8 mouse cellular contexts compared by ENCODE assay signal in genomic region chr15:84986171-84987019, GRCm38 (mm10). TPM values are rescaled to one million over a fixed set of nuclear protein-coding genes. Genes with fewer than 3 reads are reported as not detected.
DNase-seq lines count a peak whose midpoint lies in the region; ATAC-seq lines count a peak whose summit lies in the region.

No protein-coding gene starts in this region.

- peaks cover 9% of the 10 kb centered on the region for H3K4me1 ChIP-seq in liver, embryonic 11.5 days (replicated peaks; ENCODE audit: control insufficient read depth, insufficient read depth, low read length)
- peaks cover 30% of the 10 kb centered on the region for H3K4me1 ChIP-seq in embryonic facial prominence, embryonic 13.5 days
- peaks cover 5% of the 10 kb centered on the region; the same call in 1 of the 2 replicates for H3K4me1 ChIP-seq in limb, embryonic 11.5 days (ENCODE audit: control insufficient read depth, insufficient read depth, low read length)

- no peaks in the 10 kb centered on the region for H3K36me3 ChIP-seq in liver, embryonic 11.5 days (ENCODE audit: control insufficient read depth, insufficient read depth, low read length)
- no peaks in the 10 kb centered on the region for H3K36me3 ChIP-seq in embryonic facial prominence, embryonic 13.5 days
- H3K36me3 ChIP-seq in limb, embryonic 11.5 days (ENCODE audit: control insufficient read depth, insufficient read depth, low read length), result 0 out of 2 replicates have a peak, but pooled peaks cover 2% of the 10 kb centered on the region

- no peak overlapping the region for H3K9ac ChIP-seq in liver, embryonic 11.5 days (ENCODE audit: low read depth, low read length)
- H3K9ac ChIP-seq in embryonic facial prominence, embryonic 13.5 days, result peak overlapping the region; percentile 90
- H3K9ac ChIP-seq in limb, embryonic 11.5 days (ENCODE audit: low read length), result no peak overlapping the region

- no peak for DNase-seq in liver, embryonic 11.5 days (ENCODE audit: low spot score)
- DNase-seq in liver, result no peak
- DNase-seq in limb, embryonic 11.5 days (ENCODE audit: low spot score), result no peak
- no peak for DNase-seq in right cerebral cortex, postnatal 4 days
- no peak for DNase-seq in right cerebral cortex, postnatal 25 days
- DNase-seq in frontal cortex, postnatal 10 days (ENCODE audit: low spot score in 2 of 2), result no peak

- no peaks in the 10 kb centered on the region; the same call in 1 of the 2 replicates for H3K27me3 ChIP-seq in liver, embryonic 11.5 days (replicated peaks; ENCODE audit: control insufficient read depth, insufficient read depth, low read length)
- H3K27me3 ChIP-seq in embryonic facial prominence, embryonic 13.5 days, result 0 out of 2 replicates have a peak, but pooled peaks cover 2% of the 10 kb centered on the region
- no peaks in the 10 kb centered on the region for H3K27me3 ChIP-seq in limb, embryonic 11.5 days (ENCODE audit: control insufficient read depth, insufficient read depth, low read length)

- H3K4me3 ChIP-seq in liver, embryonic 11.5 days (ENCODE audit: low read depth, low read length), result peak overlapping the region; percentile 75
- peak overlapping the region; percentile 87 for H3K4me3 ChIP-seq in embryonic facial prominence, embryonic 13.5 days
- peak overlapping the region; percentile 75 for H3K4me3 ChIP-seq in limb, embryonic 11.5 days (ENCODE audit: low read depth, low read length)

- ATAC-seq in liver, embryonic 11.5 days (replicated peaks; ENCODE audit: low FRiP score), result no peak
- no peak for ATAC-seq in embryonic facial prominence, embryonic 13.5 days (ENCODE audit: insufficient number of reproducible peaks, insufficient read depth, low FRiP score, low TSS enrichment, low read depth)
- ATAC-seq in limb, embryonic 11.5 days (ENCODE audit: insufficient number of reproducible peaks, low FRiP score, low TSS enrichment, low read depth), result no peak
- ATAC-seq in neutrophil, adult 5-6 weeks (ENCODE audit: extremely low read depth, insufficient number of reproducible peaks, low FRiP score, poor library complexity, severe bottlenecking), result peak; percentile 26; the same call in 1 of the 2 replicates

- H3K27ac ChIP-seq in liver, embryonic 11.5 days (ENCODE audit: low read depth, low read length), result no peak overlapping the region
- no peak overlapping the region for H3K27ac ChIP-seq in embryonic facial prominence, embryonic 13.5 days
- H3K27ac ChIP-seq in limb, embryonic 11.5 days (replicated peaks; ENCODE audit: low read depth, low read length), result no peak overlapping the region

- peak overlapping the region; percentile 97 for H3K4me2 ChIP-seq in liver, embryonic 11.5 days
- peak overlapping the region; percentile 93 for H3K4me2 ChIP-seq in embryonic facial prominence, embryonic 13.5 days
- H3K4me2 ChIP-seq in limb, embryonic 11.5 days (ENCODE audit: low read depth, severe bottlenecking), result peak overlapping the region; percentile 86

- 55% methylated on average over 4 of the region's 4 CpGs for WGBS in liver, embryonic 11.5 days
- 62% methylated on average over 4 of the region's 4 CpGs for WGBS in embryonic facial prominence, embryonic 13.5 days
- WGBS in limb, embryonic 11.5 days, result 75% methylated on average over 4 of the region's 4 CpGs

- H3K9me3 ChIP-seq in liver, embryonic 11.5 days (ENCODE audit: control insufficient read depth, low read length), result no peaks in the 10 kb centered on the region
- no peaks in the 10 kb centered on the region for H3K9me3 ChIP-seq in embryonic facial prominence, embryonic 13.5 days
- no peaks in the 10 kb centered on the region for H3K9me3 ChIP-seq in limb, embryonic 11.5 days (ENCODE audit: control insufficient read depth, low read length)

RNA-seq across cellular contexts. Expression of gene 5031439G07Rik, which starts 2.0 kb away (rescaled TPM):
- 4.6 and 5.5 TPM in 2 replicates for polyA plus RNA-seq in liver, embryonic 11.5 days (2014; fragmentation: Nextera tagmentation; extraction: Ambion mirVana)
- polyA plus RNA-seq in embryonic facial prominence, embryonic 13.5 days (2015; fragmentation: Nextera tagmentation; extraction: Ambion mirVana), result 8.7 and 9.2 TPM in 2 replicates
- 9.5 and 19.4 TPM in 2 replicates for polyA plus RNA-seq in limb, embryonic 11.5 days (2014; fragmentation: Nextera tagmentation; extraction: Ambion mirVana)
- 71.5 and 73.4 TPM in 2 replicates for total RNA-seq in neutrophil, adult 5-6 weeks (2017)

RNA-seq across cellular contexts. Expression of gene Upk3a, which starts 30.5 kb away (rescaled TPM):
- not detected in 2 replicates for polyA plus RNA-seq in liver, embryonic 11.5 days (2014; fragmentation: Nextera tagmentation; extraction: Ambion mirVana)
- 1.1 and 1.2 TPM in 2 replicates for polyA plus RNA-seq in embryonic facial prominence, embryonic 13.5 days (2015; fragmentation: Nextera tagmentation; extraction: Ambion mirVana)
- not detected in 2 replicates for polyA plus RNA-seq in limb, embryonic 11.5 days (2014; fragmentation: Nextera tagmentation; extraction: Ambion mirVana)
- total RNA-seq in neutrophil, adult 5-6 weeks (2017), result not detected in 2 replicates

RNA-seq across cellular contexts. Expression of gene Fam118a, which starts 42.4 kb away (rescaled TPM):
- polyA plus RNA-seq in liver, embryonic 11.5 days (2014; fragmentation: Nextera tagmentation; extraction: Ambion mirVana), result 17.0 and 19.6 TPM in 2 replicates
- 23.2 and 23.6 TPM in 2 replicates for polyA plus RNA-seq in embryonic facial prominence, embryonic 13.5 days (2015; fragmentation: Nextera tagmentation; extraction: Ambion mirVana)
- 23.2 and 27.0 TPM in 2 replicates for polyA plus RNA-seq in limb, embryonic 11.5 days (2014; fragmentation: Nextera tagmentation; extraction: Ambion mirVana)
- total RNA-seq in neutrophil, adult 5-6 weeks (2017), result 9.4 and 13.8 TPM in 2 replicates
